Mouse (Mus musculus) E14TG2a.4 (cell line): Measurements from ENCODE around the gene Cdk12.

ENCODE experiments used
- H3K27me3 ChIP-seq: 2 replicates; pipeline ENCODE4 v1.6.1; 2014; ENCODE audit warnings: low read length, control low read depth; ENCODE audit not compliant: insufficient read depth
- H3K36me3 ChIP-seq: 2 replicates; pipeline ENCODE4 v1.6.1; 2014; ENCODE audit warnings: low read length, control low read depth; ENCODE audit not compliant: insufficient read depth
- H3K4me1 ChIP-seq: replicated peaks from 2 replicates; pipeline ENCODE4 v1.6.1; 2014; ENCODE audit warnings: low read depth, low read length, control low read depth
- H3K4me3 ChIP-seq: replicated peaks from 2 replicates; pipeline ENCODE4 v1.5.1; 2014; ENCODE audit warnings: mild to moderate bottlenecking, low read length
- H3K9me3 ChIP-seq: 2 replicates; pipeline ENCODE4 v1.6.1; 2014; ENCODE audit warnings: low read length, control low read depth
- CTCF ChIP-seq: conservative IDR thresholded peaks from 2 replicates; pipeline ENCODE4 v1.5.1; 2014; ENCODE audit warnings: low read length
- NANOG ChIP-seq: IDR thresholded peaks from 2 replicates; pipeline ENCODE4 v1.6.1; 2014; ENCODE audit warnings: borderline replicate concordance, low read length, mixed read lengths
- POU5F1 ChIP-seq: IDR thresholded peaks from 2 replicates; pipeline ENCODE4 v1.6.1; 2014; ENCODE audit warnings: low read length, borderline replicate concordance

Gene Cdk12

DNA sequence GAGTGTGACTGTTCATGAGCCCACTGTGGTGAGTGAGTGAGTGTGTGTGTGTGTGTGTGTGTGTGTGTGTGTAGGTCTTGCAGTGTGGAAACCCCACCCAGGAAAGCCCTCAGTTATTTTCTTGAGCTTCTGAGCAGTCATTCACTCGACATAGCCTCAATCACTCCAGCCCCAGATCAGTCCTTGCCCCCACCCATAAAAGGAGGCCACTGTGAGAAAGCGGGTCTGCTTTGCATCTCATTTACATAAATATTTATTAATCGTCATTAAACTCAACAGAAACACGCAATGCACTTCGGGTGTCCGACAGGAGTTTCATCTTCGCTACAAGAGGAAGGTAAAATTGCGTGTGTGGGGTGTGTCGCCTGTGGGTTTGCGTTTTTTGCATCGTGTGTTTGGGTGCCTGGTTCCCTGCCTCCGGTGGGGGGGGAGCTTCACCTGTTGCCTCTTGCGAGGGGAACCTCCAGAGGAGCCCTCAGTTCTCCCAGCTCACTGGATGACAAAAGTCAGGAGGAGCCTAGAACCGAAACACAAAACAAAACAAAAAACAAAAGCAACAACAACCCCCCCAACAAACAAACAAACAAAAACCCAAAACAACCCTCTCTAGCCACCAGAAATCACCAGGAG, 122.4 kb downstream of the Cdk12 start:
- no peaks in the 10 kb centered on the region for H3K36me3 ChIP-seq
- H3K27me3 ChIP-seq, result peaks cover 100% of the 10 kb centered on the region
- TF ChIP-seq NANOG (no peak), CTCF (no peak), POU5F1 (no peak)
- H3K4me1 ChIP-seq, result peaks cover 62% of the 10 kb centered on the region
- H3K4me3 ChIP-seq, result no peak overlapping the region
- H3K9me3 ChIP-seq, result no peaks in the 10 kb centered on the region

GRCm38 (mm10) chr11:98325821-98326218, 123.0 kb downstream of the Cdk12 start:
- Histone ChIP-seq H3K36me3 (no peaks in the 10 kb centered on the region), H3K9me3 (no peaks in the 10 kb centered on the region), H3K4me3 (no peak overlapping the region), H3K4me1 (peaks cover 61% of the 10 kb centered on the region), H3K27me3 (peaks cover 100% of the 10 kb centered on the region)
- no peak for TF ChIP-seq NANOG
- no peak for TF ChIP-seq POU5F1
- no peak for TF ChIP-seq CTCF

DNA sequence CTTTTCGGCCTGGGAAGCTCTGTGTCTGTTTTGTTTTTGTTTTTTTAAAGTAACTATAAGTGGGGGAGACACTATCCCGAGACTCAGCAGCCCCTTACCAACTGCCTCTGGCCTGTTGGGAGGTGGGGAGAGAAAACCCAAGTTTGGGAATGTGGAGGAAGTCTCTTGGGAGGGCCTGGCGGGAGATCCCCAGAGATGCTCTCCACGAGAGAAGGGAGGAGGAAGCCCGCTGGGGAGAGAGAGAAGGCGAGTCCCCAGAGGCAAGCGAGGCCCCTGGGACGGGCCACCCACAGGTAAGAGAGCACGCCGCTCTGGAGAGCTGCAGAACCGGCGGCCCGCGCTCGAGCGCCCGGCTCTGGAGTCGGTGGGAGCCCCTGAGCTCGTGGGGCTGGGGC, 123.9 kb downstream of the Cdk12 start:
- Histone ChIP-seq H3K4me3 (peak overlapping the region; percentile 70), H3K9me3 (no peaks in the 10 kb centered on the region), H3K4me1 (peaks cover 54% of the 10 kb centered on the region), H3K36me3 (no peaks in the 10 kb centered on the region), H3K27me3 (peaks cover 100% of the 10 kb centered on the region)
- TF ChIP-seq NANOG (no peak), POU5F1 (no peak), CTCF (no peak)

DNA sequence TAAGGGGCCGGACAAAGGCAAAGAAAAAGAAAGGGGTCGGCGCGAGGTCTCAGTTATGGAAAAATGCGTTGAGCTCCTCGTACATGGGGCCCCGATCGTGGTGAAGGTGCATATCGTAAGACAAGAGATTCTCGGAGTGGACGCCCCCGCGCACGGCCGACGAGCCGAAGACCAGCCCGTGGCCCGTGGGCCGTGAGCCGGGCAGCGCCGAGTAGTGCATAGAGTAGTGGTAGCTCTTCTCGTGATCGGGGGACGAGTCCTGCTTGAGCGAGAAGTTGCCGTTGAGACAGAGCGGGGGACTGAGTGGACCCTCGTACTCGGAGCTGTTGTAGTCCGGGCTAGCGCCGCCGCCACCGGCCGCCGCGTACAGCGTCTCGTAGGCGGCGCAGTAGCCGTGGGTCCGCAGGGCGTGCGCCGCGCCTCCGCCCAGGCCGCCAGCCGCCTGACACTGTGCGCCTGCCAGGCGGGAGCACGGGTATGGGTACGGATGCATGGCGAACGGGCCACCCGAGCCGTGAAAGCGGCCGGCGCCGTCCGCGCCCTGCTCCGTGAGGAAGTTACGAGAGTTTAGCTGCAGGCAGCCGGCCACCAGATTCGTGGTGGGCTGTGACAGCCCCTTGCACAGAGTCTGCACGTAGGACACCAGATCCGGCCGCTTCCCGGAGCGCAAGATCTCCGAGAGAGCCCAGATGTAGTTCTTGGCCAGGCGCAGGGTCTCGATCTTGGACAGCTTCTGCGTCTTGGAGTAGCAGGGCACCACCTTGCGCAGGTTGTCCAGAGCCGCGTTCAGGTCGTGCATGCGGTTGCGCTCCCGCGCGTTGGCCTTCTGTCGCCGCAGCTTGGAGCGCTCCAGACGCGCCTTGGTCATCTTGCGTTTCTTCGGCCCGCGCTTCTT, 124.5 kb downstream of the Cdk12 start:
- H3K27me3 ChIP-seq, result peaks cover 100% of the 10 kb centered on the region
- H3K36me3 ChIP-seq, result no peaks in the 10 kb centered on the region
- no peaks in the 10 kb centered on the region for H3K9me3 ChIP-seq
- TF ChIP-seq NANOG, result no peak
- no peak for TF ChIP-seq CTCF
- no peak for TF ChIP-seq POU5F1
- peaks cover 54% of the 10 kb centered on the region for H3K4me1 ChIP-seq
- peak overlapping the region; percentile 70 for H3K4me3 ChIP-seq

GRCm38 (mm10) chr11:98328031-98328370, 125.1 kb downstream of the Cdk12 start:
- peak overlapping the region; percentile 70 for H3K4me3 ChIP-seq
- H3K36me3 ChIP-seq, result no peaks in the 10 kb centered on the region
- no peaks in the 10 kb centered on the region for H3K9me3 ChIP-seq
- no peak for TF ChIP-seq POU5F1
- TF ChIP-seq CTCF, result no peak
- no peak for TF ChIP-seq NANOG
- peaks cover 100% of the 10 kb centered on the region for H3K27me3 ChIP-seq
- peaks cover 51% of the 10 kb centered on the region for H3K4me1 ChIP-seq
